Mouse (Mus musculus) spleen, adult 18-20 months (tissue): Measurements from ENCODE around the gene Gm10670.
"Not testable (repeated sequence)": the region's sequence is repeated elsewhere in the genome, so short reads cannot be mapped to it uniquely, and the experiment has no call there.

Source experiments
- DNase-seq, 2 experiments: peaks; one replicate each; pipeline ENCODE4 v3.0.0; 2022; ENCODE audit warnings: mixed read lengths in 2 of 2

The Gm10670 gene

GRCm38 (mm10) chr7:20474825-20475224 lies at the start of gene Gm10670:
Gm10670 (minus strand) TSS chr7:20474925.
- DNase-seq: not testable (repeated sequence)

- DNase-seq: not testable (repeated sequence)
Observed at GRCm38 (mm10) chr7:20510434-20510833, 35.7 kb upstream of the Gm10670 start, which contains the start of gene Vmn1r103. Vmn1r103 (minus strand) TSS chr7:20510534.

GRCm38 (mm10) chr7:20442493-20442892 lies 32.2 kb downstream of the Gm10670 start, which contains the start of gene Vmn1r101:
Vmn1r101 (minus strand) TSS chr7:20442593.
- not testable (repeated sequence) for DNase-seq
